Mouse (Mus musculus) granulocyte monocyte progenitor cell, adult 5-6 weeks (primary cell): Measurements from ENCODE around the gene Nedd4. TPM values are rescaled to one million over a fixed set of nuclear protein-coding genes. Genes with fewer than 3 reads are reported as not detected.
"Not testable (repeated sequence)": the region's sequence is repeated elsewhere in the genome, so short reads cannot be mapped to it uniquely, and the experiment has no call there.

Experiments
- ATAC-seq: replicated peaks from 2 replicates; pipeline ENCODE4 v1.8.0; 2016; ENCODE audit warnings: mild to moderate bottlenecking, moderate TSS enrichment, inconsistent platforms; ENCODE audit not compliant: poor library complexity, severe bottlenecking
- total RNA-seq, 2 experiments: library from RNA; stranded (forward) in 1 of 2; stranded (reverse) in 1 of 2; fragments of 200-712, 200-1000 nt in 1 of 2; fragments of >200 nt in 1 of 2; fragmentation: Nextera tagmentation in 1 of 2; gene quantifications; 2 replicates each; pipeline ENCODE4 v1.2.3; 2014 to 2017

The Nedd4 gene
- 118 and 129 TPM in 2 replicates for total RNA-seq (2014; fragmentation: Nextera tagmentation)
- 154 and 167 TPM in 2 replicates for total RNA-seq (2017)

DNA sequence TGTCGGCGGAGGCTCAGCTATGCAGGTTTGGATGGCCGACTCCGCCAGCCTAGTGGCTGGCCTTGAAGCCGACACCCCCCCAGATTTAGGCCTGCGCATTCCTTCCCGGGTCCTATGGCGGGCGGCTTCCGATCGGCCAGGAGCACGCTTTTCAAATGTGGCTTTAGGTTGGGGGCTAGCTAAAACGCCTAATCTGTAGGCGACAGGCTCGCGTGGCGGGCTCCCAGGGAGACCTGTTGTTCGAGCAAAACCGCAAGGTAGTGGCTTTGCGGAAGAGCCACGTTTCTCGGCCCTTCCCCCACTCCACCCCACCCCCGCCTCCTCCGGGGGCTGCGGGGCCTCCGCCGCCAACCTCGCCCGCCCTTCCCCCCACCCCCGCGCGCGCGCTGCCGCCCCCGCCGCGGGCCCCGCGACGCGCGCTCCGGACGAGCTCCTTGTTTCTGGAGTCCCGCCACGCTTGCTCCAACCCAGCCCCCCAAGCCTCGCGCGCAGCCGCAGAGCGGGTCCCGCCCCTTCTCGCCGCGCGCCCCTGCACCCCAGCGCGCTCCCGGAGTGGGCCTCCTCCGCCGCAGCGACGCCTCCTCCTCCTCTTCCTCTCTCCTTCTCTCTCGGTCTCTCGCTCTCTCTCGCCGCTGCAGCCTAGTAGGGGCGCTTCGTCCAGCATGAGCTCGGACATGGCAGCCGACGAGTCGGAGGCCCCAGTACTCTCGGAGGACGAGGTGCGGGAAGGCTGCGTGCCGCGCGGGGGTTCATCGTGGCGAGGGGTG lies at the start of gene Nedd4:
Nedd4 (plus strand) TSS at position 452 of the 767 bp plus-strand sequence.
- peak; percentile 65 for ATAC-seq

DNA sequence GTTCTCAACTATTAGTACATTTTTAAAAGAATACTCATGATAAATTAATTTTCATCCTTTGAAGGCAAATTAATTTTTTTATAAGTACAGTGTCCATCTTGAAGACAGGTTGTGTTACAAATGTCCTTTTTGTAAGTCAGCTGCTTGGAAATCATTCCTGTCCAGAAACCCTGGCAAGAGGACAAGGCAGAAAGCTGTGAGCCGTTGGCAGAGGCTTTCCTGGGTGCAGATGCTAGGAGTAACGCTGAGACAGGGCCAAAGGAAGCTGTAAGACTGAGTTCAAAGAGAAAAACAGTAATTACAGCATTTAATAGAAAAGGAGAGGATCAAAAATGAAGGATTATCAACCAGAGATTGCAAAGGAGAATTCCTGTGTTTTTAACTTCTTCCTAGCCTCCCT lies 48.3 kb upstream of the Nedd4 start:
- ATAC-seq = no peak

DNA sequence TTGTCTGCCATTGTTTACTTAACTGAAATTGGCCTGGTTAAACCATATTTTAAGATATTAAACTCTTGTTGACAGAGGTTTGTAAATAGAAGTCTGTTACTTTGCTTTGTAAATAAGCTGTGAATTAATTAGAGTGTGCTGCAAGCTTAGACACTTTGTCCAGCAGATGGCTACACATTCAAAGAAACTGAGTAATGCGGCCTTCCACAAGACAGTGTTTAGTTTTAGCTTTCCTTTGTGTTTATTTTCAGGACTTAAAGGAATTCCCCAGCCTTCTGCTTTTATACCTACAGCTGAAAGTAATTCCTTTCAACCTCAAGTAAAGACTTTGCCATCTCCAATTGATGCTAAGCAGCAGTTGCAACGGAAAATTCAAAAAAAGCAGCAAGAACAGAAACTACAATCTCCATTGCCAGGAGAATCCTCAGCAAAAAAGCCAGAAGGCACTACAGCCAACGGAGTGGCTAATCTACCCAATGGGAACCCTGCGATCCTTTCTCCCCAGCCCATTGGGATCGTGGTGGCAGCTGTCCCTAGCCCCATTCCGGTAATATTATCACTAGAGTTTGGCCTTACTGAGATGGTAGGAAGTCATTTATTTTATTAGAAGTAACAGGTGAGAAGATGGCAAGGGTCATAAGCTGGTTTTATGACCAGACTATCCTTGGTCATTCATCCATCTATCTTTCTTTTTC lies 47.2 kb upstream of the Nedd4 start:
- no peak for ATAC-seq

DNA sequence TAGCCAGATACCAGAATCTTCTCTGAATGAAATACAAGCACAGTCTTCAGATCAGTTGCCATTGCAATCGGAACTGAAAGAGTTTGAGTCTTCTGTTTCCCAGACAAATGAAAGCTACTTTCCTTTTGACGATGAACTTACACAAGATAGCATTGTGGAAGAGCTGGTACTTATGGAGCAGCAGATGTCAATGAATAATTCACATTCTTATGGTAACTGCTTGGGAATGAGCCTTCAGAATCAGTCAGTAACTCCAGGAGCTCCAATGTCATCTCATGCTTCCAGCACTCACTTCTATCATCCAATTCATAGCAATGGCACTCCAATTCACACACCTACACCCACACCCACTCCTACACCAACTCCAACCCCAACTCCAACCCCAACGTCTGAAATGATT lies 44.1 kb upstream of the Nedd4 start:
- ATAC-seq = no peak

DNA sequence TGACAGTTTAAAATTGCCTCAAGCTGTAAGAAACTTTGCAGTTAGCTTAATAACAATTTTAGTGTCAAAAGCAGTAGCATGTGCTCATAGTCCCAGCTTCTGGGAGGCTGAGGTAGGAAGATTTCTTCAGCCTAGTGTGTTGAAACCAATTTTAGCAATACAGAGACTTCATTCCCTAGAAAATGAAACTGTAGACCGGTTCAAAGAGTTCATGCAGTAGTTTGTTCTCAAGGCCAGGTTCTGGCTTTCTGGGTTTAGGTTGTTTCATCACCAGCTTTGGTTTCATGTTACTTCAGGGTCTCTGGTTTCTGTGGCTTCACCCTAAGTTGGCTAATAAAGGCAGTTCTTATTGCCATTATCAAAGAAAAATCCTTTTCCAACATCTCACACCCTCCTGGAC lies 38.5 kb upstream of the Nedd4 start:
- ATAC-seq = peak; percentile 94

DNA sequence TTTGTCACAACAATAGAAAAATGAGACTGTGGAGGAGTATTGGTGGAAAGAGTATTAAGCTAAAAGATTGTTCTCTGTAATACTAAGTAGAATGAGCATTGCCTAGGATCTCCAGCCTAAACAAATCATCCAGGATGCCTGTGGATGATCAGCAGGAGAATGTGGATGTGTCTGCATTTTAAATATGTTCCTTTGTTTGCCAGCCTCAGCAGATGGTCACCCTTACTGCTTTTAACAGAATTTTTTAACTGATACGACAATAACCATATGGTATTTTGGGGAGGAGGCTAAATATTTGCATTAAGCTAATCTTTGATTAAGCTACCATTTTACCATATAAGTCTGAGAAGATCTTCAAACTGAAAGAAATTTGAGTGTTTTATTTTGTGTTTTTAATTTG lies 34.5 kb upstream of the Nedd4 start:
- no peak for ATAC-seq

DNA sequence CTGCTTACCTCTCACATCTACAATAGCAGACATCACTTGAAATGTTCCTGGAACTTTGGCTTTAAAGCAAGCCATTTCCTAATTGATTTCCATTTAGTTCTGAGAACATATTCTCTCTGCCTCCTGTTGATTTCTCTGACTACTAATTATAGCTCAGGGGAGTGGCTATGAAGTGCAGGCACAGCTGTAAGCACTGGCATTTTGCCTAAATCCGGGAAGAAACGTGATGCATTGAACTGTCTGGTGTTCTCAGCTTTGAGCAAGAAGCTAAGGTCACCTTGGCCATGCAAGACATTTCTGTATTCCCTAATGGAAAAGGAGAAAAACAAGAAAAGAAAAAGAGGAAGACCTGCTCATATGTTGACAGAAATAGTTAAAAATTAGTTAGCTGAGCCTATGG lies 33.6 kb upstream of the Nedd4 start:
- ATAC-seq = 0 out of 2 replicates have a peak, but pooled peaks have one; percentile 12

DNA sequence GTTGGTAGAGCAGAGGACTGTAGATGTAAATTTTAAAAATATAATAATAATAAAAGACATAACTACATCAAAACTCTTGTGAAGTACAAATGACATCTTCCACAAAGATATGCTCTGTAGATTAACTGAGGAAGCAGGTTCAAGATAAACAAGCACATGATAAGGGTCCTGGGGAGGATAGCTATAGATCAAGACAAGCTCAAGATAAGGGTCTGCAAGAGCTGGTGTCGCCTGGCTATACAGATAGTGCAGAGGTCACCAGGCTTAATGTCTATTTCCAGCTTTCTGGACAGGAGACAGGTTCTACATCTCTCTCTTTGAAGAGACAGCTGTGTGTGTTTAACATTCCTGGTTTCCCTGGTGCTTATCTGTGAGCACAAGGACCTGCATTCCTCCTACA lies 29.9 kb upstream of the Nedd4 start:
- ATAC-seq = no peak

DNA sequence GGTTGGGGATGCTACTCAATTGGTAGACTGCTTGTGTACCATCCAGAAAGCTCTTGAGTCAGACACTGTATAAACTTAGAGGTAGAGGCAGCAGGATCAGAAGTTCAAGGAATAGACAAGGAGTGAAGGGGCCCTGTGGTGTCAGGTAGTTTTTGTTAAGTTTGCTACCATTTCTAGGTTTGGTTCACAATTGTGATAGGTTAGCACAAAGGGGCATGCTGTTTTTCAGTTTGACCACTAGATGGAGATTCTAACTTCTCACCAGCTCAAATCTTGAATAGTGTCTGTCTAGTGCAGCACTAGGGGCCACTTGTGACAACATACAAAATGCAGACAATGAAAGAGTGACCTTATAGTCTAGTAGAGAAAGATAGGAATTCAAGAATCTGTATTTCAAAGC lies 27.0 kb upstream of the Nedd4 start:
- ATAC-seq = peak; percentile 52

DNA sequence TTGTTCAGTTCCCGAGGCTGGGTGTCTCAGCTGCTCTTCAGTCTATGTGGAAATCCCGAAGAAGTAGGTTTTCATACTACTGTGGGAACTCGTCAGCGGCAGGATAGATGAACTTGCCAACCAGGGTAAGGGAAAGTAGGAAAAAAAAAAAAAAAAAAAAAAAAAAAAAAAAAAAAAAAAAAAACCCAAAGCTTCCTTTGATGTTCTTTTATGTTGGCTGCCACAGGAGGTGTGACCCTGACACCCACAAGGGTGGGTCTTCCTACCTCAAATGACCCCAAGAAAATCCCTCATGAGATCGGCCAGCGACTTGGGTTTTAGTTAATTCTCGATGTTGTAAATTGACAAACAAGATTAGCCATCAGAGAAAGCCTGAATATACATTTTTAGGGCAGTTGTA lies 25.6 kb upstream of the Nedd4 start:
- ATAC-seq = no peak

DNA sequence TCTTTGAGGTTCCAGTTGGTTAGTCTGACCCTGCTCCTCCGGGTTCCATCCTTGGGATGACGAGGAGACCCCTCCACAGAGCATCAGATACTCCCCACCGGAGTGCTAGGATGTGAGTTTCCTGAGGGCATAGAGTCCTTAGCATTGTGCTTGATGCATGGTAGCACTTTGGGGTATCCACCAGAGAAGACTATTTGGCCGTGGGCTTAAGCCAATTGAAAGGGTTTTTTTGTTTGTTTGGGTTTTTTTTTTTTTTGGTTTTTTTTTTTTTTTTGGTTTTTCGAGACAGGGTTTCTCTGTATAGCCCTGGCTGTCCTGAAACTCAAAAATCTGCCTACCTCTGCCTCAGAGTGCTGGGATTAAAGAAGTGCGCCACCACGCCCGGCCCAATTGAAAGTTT lies 24.9 kb upstream of the Nedd4 start:
- no peak for ATAC-seq

DNA sequence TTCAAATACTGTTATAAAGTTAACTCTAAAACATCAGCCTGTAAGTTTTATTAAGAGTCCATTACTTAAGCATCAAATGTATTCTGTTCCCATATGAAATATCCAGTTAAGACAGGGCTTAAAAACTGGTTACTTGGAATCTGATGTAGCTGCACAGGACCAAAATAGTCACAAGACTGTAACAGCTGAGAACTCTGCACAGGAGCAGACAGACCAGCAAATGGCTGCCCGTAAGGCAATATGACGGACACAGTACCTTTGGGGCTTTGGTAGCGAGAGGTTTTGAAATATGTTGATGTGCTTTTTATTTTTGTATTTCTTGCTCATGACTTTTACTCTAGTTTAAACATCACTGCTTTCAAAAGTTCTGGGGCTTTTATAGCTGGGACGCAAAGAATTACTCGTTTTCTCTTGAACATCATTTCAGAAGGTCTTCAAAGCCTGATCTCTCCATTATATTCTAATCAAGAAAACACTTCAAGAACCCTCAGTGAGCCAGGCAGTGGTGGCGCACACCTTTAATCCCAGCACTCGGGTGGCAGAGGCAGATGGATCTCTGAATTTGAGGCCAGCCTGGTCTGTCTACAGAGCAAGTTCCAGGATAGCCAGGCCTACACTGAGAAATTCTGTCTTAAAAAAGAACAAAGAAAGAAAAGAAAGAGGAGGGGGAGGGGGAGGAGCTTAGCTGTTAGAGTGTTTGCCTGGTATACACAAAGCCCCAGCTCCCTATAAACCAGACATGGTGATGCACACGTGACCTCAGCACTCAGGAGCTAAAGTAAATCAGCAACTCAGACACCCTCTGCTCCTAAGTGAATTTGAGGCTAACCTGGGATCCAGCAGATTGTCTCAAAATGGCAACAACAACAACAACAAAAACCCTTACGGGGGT lies 22.9 kb upstream of the Nedd4 start:
- ATAC-seq = no peak

DNA sequence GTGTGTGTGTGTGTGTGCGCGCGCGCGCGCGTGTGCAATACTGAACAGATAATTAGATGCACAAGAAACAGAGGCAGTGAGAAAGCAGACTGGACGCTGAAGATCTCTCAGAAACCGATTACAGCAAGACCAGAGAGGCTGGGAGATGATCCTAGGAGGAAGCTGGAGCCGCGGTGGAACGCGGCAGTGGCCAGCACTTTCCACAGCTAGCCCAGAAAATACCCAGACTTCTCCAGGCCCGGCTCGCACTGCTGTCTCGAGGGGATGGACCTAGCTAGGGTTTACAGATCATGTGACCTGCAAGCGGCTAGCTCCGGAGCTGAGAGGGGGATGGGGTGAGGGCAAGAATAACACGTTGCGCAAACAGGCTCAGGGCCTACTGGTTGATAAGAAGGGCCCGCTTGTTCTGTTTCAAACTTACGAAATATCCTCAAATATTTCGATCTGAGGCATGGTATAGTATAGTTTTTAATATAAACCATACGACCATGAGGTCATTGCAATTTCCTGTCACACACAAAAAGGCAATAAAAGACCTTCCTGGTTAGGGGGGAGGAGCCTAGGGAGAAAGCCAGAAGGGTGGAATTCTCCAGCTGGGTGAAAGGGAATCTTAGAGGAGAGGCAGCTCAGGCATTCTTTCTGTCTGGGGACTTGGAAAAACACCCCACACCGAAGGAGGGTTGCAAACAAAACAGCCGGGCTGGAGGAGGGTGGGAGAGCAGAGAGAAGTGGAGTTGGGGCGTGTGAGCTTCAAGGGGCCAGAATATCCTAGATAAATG lies 22.1 kb upstream of the Nedd4 start:
- ATAC-seq = peak; percentile 94

DNA sequence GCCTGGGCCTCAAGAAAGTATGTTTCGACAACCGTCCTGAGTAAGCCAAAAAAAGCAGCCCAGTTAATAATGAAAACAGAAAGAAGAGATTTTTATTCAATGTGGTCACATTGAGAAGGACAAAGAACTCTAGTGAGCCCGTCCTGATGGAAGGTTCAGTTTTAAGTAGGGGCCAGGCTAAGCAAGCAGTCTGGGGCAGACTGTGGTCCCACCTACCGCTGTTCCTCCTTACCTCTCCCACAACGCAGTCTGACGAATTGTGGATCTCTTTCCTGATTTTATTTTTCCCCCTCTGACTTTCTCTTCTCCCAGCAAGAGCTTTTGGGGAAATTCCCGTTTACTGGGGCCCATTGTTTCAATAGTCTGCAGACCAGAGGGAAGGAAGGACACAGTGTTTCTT lies 21.5 kb upstream of the Nedd4 start:
- no peak for ATAC-seq

DNA sequence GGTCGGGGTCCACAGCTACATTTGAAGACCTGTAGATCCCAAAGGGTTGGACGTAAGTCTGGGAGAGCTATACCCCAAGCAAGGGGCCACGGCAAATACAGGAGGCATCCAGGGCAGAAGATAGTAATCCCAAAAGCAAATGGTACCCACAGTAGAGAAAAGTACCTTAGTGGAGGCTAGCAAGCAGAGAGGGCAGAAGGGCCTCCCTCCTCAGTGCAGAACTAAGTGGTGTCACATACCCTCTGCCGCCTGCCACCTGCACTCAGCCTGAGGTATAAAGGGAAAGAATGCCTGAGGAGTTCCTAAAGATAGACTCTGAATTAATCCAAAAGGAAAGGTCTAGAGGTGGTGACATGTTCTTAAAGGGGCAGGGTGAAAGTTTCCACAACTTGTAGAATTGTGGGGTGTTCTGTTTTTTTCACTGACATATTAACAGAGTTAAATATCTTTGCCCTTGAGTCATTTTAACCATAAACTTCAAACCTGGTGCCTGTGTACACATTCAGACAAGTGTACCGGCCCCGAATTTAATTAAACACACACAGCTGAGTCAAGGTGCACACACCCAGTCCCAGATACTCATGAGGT lies 21.0 kb upstream of the Nedd4 start:
- no peak for ATAC-seq

DNA sequence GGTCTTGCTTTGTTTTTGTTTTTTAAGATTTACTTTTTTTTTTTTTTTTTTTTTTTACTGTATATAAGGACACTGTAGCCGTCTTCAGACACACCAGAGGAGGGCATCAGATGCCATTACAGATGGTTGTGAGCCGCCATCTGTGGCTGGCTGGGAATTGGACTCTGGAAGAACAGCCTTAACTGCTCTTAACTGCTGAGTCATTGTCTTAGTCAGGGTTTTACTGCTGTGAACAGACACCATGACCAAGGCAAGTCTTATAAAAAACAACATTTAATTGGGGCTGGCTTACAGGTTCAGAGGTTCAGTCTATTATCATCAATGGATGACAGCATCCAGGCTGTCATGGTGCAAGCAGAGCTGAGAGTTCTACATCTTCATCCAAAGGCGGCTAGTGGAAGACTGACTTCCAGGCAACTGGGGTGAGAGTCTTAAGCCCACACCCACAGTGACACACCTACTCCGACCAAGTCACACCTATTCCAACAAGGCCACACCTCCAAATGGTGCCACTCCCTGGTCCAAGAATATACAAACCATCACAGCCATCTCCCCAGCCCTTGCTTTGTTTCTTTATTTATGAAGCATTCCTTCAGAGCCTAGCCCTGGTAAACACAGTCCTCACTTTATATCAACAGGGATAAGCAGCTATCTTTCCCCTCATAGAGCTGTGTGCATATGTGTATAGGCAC lies 19.2 kb upstream of the Nedd4 start:
- not testable (repeated sequence) for ATAC-seq

DNA sequence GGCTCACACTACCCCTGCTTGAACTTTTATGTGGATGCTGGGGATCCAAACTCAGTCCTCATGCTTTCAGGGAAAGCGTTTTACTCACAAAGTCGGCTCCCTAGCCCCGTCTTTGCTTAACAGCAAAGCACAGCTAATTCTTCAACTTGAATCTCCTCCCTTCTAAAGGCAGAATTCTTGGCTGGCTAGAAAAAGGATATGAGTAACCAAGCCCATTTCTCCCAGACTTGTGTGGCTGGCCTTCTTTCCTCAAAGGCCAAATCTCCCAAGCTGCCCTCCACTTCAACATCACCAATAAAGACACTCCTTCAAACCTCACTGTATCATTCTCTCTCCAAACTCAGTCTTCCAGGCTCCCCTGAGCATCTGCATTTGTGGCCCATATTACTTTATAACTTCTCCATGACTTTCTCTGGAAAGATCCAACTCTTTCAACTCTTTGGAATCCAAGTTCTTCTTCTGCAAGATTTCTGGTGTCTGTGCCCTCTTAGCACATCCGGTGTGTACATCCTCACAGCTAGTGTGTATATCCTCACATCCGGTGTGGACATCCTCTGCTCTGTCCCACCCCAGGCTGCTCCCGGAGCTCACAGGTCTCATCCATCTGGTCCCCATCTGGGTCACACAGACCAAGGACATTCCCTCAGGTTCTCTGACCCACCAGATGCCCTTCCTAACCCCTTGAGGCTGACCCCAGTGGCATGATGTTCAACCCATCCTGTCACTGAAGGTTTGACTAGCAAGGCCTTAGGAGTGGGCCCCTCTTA lies 18.3 kb upstream of the Nedd4 start:
- no peak for ATAC-seq

DNA sequence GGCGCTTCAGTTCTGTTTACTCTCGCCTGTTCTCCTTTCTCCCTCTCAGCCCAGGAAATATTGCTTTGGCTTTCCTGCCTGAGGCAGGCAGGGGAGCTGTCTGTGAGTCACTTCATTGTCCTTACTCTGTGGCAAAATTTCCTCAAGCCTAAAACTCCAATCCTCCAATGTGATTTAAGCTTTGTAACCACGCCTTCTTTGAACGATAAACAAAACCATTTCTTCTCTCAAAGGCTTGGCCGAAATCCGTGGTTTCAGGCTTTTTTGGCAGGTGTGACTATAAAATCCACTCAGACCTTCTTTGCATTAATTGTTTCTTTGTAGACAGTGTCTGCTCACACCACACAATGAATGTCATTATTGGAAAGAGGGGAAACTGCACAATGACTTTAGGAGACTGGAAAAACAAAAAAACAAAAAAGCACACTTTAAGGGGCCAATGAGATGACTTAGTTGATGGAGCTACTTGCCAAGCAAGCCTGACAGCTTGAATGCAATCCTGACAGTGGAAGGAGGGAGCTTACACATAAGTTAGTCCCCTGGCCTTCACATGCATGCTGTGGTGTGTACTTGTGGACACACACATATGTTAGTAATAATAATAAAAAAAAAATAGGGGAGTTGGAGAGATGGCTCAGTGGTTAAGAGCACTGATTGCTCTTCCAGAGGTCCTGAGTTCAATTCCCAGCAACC lies 17.6 kb upstream of the Nedd4 start:
- no peak for ATAC-seq
